Mouse (Mus musculus): ENCODE results near the gene Gm27029. TPM values are rescaled to one million over a fixed set of nuclear protein-coding genes. Genes with fewer than 3 reads are reported as not detected.

Gene Gm27029
- polyA plus RNA-seq, 1 experiment from 2014 or later = 6.5 TPM

DNA sequence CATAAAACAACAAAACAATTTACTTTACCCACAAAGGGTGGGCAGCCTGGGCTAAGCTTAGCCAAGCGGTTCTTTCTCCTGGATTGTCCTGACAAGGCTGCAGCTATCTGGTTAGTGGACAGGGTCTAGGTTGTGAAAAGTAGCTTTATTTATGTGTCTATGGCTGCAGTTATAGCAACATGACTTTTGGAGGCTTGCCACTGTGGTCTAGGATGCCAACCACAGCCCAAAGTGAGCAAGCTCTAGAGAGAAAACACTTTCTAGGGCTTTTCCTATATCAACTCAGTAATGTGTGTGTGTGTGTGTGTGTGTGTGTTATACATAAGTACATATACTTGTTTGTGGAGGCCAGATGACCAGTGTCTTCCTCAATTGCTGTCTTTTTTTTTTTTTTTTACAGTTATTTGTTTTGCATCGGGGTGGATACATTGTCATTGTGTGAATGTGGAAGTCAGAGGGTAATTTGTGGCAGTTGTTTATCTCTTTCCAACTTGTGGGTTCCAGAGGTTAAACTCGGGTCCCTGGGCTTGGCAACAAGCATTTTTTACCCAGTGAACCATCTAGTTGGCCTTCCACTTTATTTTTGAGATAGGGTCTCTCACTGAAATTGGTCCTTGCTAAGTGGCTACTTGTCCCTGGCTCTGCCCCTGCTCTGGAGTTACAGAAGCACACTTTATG, 67.0 kb downstream of the Gm27029 start:
- no peaks in the 10 kb centered on the region for H3K9me3 ChIP-seq
- no peaks in the 10 kb centered on the region for H3K36me3 ChIP-seq (replicated peaks)
- WGBS = 84% methylated on average over 3 of the region's 3 CpGs
- H3K4me2 ChIP-seq = no peak overlapping the region
- no peak for ATAC-seq (ENCODE audit: low FRiP score)
- no peak overlapping the region for H3K27ac ChIP-seq
- no peak overlapping the region for H3K4me3 ChIP-seq (replicated peaks)
- no peaks in the 10 kb centered on the region for H3K4me1 ChIP-seq
- H3K27me3 ChIP-seq = no peaks in the 10 kb centered on the region
- no peak overlapping the region for H3K9ac ChIP-seq

Small RNA genes within 50 kb of the gene (microRNA-seq; reads per million reads assigned to microRNA genes)
- not detected for gene Mir6929

Other genes starting within 250 kb of the Gm27029 start
- gene Ccr10, start 249.4 kb downstream of the Gm27029 start, polyA plus RNA-seq (2016; fragmentation: Nextera tagmentation; extraction: Ambion mirVana) = 0.10 TPM in 1 of 2 replicates, not detected in the other
- gene Ezh1, start 198.3 kb downstream of the Gm27029 start, polyA plus RNA-seq (2016; fragmentation: Nextera tagmentation; extraction: Ambion mirVana) = 11.1 and 12.5 TPM in 2 replicates
- gene Ramp2, start 178.8 kb downstream of the Gm27029 start, polyA plus RNA-seq (2016; fragmentation: Nextera tagmentation; extraction: Ambion mirVana) = 43.7 and 49.6 TPM in 2 replicates
- 90.4 and 93.1 TPM in 2 replicates for gene Vps25, start 171.1 kb downstream of the Gm27029 start, polyA plus RNA-seq (2016; fragmentation: Nextera tagmentation; extraction: Ambion mirVana)
- 5.7 and 7.5 TPM in 2 replicates for gene Wnk4, start 164.2 kb downstream of the Gm27029 start, polyA plus RNA-seq (2016; fragmentation: Nextera tagmentation; extraction: Ambion mirVana)
- 1.6 TPM in 2 replicates for gene Cntd1, start 145.8 kb downstream of the Gm27029 start, polyA plus RNA-seq (2016; fragmentation: Nextera tagmentation; extraction: Ambion mirVana)
- 178 and 183 TPM in 2 replicates for gene Coa3, start 145.7 kb downstream of the Gm27029 start, polyA plus RNA-seq (2016; fragmentation: Nextera tagmentation; extraction: Ambion mirVana)
- 164 and 169 TPM in 2 replicates for gene Becn1, start 122.5 kb downstream of the Gm27029 start, polyA plus RNA-seq (2016; fragmentation: Nextera tagmentation; extraction: Ambion mirVana)
- gene Psme3, start 108.6 kb downstream of the Gm27029 start, polyA plus RNA-seq (2016; fragmentation: Nextera tagmentation; extraction: Ambion mirVana) = 182 and 189 TPM in 2 replicates
- 2.9 and 3.1 TPM in 2 replicates for gene Aoc2, start 99.7 kb downstream of the Gm27029 start, polyA plus RNA-seq (2016; fragmentation: Nextera tagmentation; extraction: Ambion mirVana)
- not detected in 2 replicates for gene Aoc3, start 94.2 kb downstream of the Gm27029 start, polyA plus RNA-seq (2016; fragmentation: Nextera tagmentation; extraction: Ambion mirVana)
- not detected in 2 replicates for gene G6pc, start 57.2 kb downstream of the Gm27029 start, polyA plus RNA-seq (2016; fragmentation: Nextera tagmentation; extraction: Ambion mirVana)
- gene Aarsd1, start 7.2 kb downstream of the Gm27029 start, polyA plus RNA-seq (2016; fragmentation: Nextera tagmentation; extraction: Ambion mirVana) = 94.3 and 98.7 TPM in 2 replicates
- 27.3 and 27.8 TPM in 2 replicates for gene Rundc1, start 289 bp upstream of the Gm27029 start, polyA plus RNA-seq (2016; fragmentation: Nextera tagmentation; extraction: Ambion mirVana)
- 2.1 and 2.5 TPM in 2 replicates for gene Ptges3l, start 537 bp upstream of the Gm27029 start, polyA plus RNA-seq (2016; fragmentation: Nextera tagmentation; extraction: Ambion mirVana)
- 354 and 378 TPM in 2 replicates for gene Rpl27, start 17.5 kb upstream of the Gm27029 start, polyA plus RNA-seq (2016; fragmentation: Nextera tagmentation; extraction: Ambion mirVana)
- 2.2 TPM in 2 replicates for gene Ifi35, start 23.6 kb upstream of the Gm27029 start, polyA plus RNA-seq (2016; fragmentation: Nextera tagmentation; extraction: Ambion mirVana)
- gene Rnd2, start 40.2 kb upstream of the Gm27029 start, polyA plus RNA-seq (2016; fragmentation: Nextera tagmentation; extraction: Ambion mirVana) = 101 and 105 TPM in 2 replicates
- 62.9 and 65.4 TPM in 2 replicates for gene Vat1, start 41.4 kb upstream of the Gm27029 start, polyA plus RNA-seq (2016; fragmentation: Nextera tagmentation; extraction: Ambion mirVana)
- gene Brca1, start 127.2 kb upstream of the Gm27029 start, polyA plus RNA-seq (2016; fragmentation: Nextera tagmentation; extraction: Ambion mirVana) = 24.3 TPM in 2 replicates
- gene Nbr1, start 127.4 kb upstream of the Gm27029 start, polyA plus RNA-seq (2016; fragmentation: Nextera tagmentation; extraction: Ambion mirVana) = 118 and 134 TPM in 2 replicates
- 1.8 and 3.0 TPM in 2 replicates for gene Tmem106a, start 157.4 kb upstream of the Gm27029 start, polyA plus RNA-seq (2016; fragmentation: Nextera tagmentation; extraction: Ambion mirVana)
- not detected in 2 replicates for gene Gm11634, start 174.5 kb upstream of the Gm27029 start, polyA plus RNA-seq (2016; fragmentation: Nextera tagmentation; extraction: Ambion mirVana)
- 50.9 and 58.5 TPM in 2 replicates for gene Rdm1, start 202.4 kb upstream of the Gm27029 start, polyA plus RNA-seq (2016; fragmentation: Nextera tagmentation; extraction: Ambion mirVana)
- 16.2 and 24.1 TPM in 2 replicates for gene Arl4d, start 240.7 kb upstream of the Gm27029 start, polyA plus RNA-seq (2016; fragmentation: Nextera tagmentation; extraction: Ambion mirVana)

Data from forebrain, embryonic 12.5 days (tissue).